Mouse (Mus musculus): ENCODE data around the gene Cysltr1. TPM values are rescaled to one million over a fixed set of nuclear protein-coding genes. Genes with fewer than 3 reads are reported as not detected.

The Cysltr1 gene
- total RNA-seq (2015; ENCODE audit: low replicate concordance) (1.4 and 1.7 TPM in 2 replicates), total RNA-seq (2017; ENCODE audit: low replicate concordance) (not detected in 2 replicates)

GRCm38 (mm10) chrX:106603386-106603785, at the start of gene Cysltr1:
Gene Cysltr1, minus strand, starts transcription at chrX:106603679.
- no peak for ATAC-seq (replicated peaks; ENCODE audit: low FRiP score, poor library complexity, severe bottlenecking)

DNA sequence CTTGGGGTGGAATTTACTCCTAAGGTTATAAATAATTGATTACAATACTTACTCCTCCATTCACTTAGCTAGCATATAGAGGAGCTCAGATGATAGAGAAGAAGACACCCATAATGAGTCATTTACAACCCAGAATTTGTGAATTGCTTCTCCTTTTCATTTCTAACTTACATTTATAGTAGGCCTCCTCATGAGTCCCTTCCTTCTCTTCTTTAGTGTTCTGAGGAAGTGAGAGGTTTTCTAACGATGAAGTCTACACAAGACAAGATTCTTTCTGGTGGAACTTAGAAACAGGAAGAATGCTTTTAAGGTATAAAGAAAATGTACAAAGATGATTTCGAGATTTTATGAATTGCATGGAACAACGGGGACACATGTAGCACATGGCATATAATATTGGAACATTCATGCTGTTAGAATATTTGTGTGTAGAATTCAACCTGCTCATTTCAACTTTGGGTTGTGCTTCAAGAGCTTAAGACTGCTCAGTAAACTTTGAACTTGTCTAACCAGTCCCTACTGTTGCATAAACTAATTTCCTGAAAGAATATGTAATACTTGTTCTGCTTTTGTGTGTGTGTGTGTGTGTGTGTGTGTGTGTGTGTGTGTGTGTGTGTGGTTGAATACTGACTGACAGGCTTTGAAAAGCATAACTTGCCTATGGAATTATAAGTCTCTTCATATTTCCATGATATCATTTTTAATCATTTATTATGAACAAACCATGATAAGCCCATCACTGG, 31.5 kb upstream of the Cysltr1 start:
- no peak for ATAC-seq (replicated peaks; ENCODE audit: low FRiP score, poor library complexity, severe bottlenecking)

GRCm38 (mm10) chrX:106633543-106633942, 30.1 kb upstream of the Cysltr1 start:
- ATAC-seq (replicated peaks; ENCODE audit: low FRiP score, poor library complexity, severe bottlenecking) = no peak

DNA sequence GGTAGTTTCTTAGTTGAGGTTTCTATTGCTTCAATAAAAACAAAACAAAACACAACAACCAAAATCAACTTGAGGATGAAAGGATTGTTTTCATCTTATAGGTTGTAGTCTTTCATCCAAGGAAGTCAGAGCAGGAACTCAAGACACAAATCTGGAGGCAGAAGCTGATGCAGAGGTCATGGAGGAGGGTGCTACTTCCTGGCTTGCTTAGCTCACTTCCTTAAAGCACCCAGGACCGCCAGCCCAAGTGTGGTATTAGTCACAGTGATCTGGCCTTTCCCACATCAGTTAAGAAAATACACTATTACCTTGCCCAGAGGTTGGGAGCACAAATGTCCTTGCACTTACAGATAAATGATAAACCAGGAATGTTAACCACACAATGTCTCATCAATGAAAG, 25.0 kb upstream of the Cysltr1 start:
- no peak for ATAC-seq (replicated peaks; ENCODE audit: low FRiP score, poor library complexity, severe bottlenecking)

GRCm38 (mm10) chrX:106623667-106624066, 20.2 kb upstream of the Cysltr1 start:
- no peak for ATAC-seq (replicated peaks; ENCODE audit: low FRiP score, poor library complexity, severe bottlenecking)

- ATAC-seq (replicated peaks; ENCODE audit: low FRiP score, poor library complexity, severe bottlenecking) = no peak
These were observed 19.0 kb upstream of the Cysltr1 start for GRCm38 (mm10) chrX:106622512-106622911.

- ATAC-seq (replicated peaks; ENCODE audit: low FRiP score, poor library complexity, severe bottlenecking) = no peak
These were observed 763 bp downstream of the Cysltr1 start for GRCm38 (mm10) chrX:106602574-106603258.

DNA sequence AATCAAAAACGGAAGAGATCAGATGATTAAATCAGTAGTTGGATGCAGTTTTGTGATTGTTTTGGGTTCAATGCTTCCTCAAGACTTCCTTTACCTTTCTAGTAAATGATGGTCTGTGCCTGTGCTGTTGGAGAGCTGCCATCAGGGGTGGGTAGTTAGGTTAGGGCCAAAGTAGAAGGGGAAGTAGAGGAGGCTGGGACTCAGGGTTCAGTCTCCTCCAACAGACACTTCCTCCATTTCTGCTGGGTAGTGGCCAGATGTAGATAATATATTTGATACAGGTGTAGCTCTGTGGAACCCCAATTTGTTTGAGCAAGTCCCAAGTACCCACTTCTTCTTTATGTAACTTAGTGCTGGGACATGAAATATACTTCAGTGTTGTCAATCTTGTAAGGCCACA, 7.6 kb downstream of the Cysltr1 start:
- ATAC-seq (replicated peaks; ENCODE audit: low FRiP score, poor library complexity, severe bottlenecking) = no peak

GRCm38 (mm10) chrX:106593914-106594313, 9.6 kb downstream of the Cysltr1 start:
- ATAC-seq (replicated peaks; ENCODE audit: low FRiP score, poor library complexity, severe bottlenecking) = no peak

DNA sequence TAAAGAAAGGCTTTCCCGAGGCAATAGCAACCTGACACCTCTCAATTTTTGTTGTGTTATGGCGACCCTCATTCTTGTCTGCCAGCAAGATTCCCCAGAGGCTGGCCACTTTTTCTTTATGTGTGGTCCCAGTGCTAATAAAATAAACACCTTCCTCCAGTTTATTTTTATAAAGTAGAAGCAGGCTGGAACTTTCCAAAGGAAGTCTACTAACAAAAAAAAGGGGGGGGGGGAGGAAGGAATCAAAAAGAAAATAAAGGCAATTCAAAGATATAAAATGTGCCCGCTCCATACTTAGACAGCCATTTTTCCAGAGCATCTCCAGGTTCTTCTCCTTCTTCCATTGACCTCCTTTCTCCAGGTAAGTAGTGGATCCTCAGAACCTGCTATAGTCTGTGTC, 20.6 kb downstream of the Cysltr1 start, which contains the start of gene Gm5127:
TSS of gene Gm5127 (plus strand) at position 301 of the 400 bp plus-strand sequence.
- ATAC-seq (replicated peaks; ENCODE audit: low FRiP score, poor library complexity, severe bottlenecking) = no peak

DNA sequence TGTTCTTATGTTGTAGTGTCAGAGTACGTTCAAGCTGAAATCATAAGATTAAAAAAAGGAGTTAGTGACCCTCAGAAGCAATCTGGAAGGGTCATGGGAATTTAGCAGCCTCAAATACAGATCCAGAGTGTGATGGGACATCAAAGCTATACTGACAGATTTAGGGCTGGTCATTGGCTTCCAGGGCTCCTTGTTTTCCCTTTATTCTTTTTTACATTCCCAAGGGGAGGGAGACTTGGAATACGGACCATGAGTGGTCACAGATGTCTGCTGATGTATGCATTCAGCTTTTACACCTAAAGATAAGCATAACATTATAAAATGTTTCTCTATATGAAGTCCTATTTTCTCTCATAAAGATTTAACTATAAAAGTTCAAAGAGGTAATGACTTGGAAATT, 21.3 kb downstream of the Cysltr1 start:
- no peak for ATAC-seq (replicated peaks; ENCODE audit: low FRiP score, poor library complexity, severe bottlenecking)

DNA sequence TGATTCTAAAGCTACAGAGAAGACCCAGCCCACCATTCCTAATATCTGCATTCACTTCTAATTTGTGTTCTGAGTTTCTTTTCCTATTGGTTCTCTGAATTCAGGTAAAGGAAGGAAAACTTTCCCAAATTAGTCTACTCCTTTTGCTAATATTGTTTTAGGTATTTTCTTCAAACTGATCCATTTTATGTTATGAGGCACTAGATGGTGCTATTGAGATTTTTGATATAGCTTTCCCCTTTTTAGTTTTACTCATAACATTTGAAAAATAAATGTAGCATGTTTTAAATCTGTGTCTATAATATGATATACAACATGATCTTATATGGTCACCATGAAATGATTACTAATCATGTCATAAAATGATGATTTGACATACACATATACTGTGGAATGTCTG, 23.1 kb downstream of the Cysltr1 start:
- no peak for ATAC-seq (replicated peaks; ENCODE audit: low FRiP score, poor library complexity, severe bottlenecking)

GRCm38 (mm10) chrX:106578966-106579365, 24.5 kb downstream of the Cysltr1 start:
- no peak for ATAC-seq (replicated peaks; ENCODE audit: low FRiP score, poor library complexity, severe bottlenecking)

DNA sequence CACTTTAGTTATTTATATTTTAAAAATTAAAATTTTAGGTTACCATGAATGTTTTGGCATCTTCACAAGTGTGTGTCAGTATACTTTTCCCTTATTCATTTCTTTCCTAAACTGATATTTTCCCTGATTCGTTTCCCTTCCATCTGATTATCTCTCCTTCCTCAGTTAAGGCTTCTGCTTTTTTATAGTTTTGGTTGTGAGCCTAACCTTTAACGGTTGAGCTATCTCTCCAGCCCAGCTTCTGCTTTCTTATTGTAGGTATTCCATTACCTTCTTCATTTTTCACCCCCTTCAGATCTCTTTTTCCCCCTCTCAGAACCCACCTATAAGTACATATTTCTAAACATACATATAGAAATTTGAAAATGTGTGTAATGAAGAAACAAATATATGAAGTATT, 48.0 kb downstream of the Cysltr1 start:
- no peak for ATAC-seq (replicated peaks; ENCODE audit: low FRiP score, poor library complexity, severe bottlenecking)

DNA sequence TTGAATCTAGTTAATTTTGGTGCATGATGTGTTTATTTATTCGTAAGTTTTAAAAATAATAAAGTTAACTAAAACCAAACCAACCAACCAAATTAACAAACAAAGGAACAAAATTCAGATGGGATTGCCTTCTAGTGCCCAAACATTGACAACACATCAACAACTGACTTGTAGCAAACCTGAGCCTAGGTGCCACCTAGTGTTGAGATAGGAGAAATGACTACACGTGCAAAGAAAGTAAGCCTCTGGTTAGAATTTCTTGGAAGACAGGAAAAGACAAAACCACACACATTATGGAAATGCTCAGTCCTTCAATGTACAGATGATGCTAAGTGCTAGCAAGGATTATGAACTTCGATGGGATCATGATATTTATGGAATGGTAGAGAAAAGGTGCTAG, 67.1 kb downstream of the Cysltr1 start:
- no peak for ATAC-seq (replicated peaks; ENCODE audit: low FRiP score, poor library complexity, severe bottlenecking)

Other genes with a start within 250 kb of the Cysltr1 start
- gene Fndc3c1, start 118.3 kb downstream of the Cysltr1 start, total RNA-seq (2015; ENCODE audit: low replicate concordance) = not detected in 2 replicates
- not detected in 2 replicates for gene Fndc3c1, start 118.3 kb downstream of the Cysltr1 start, total RNA-seq (2017; ENCODE audit: low replicate concordance)
- not detected in 2 replicates for gene Gm5127, start 20.5 kb downstream of the Cysltr1 start, total RNA-seq (2015; ENCODE audit: low replicate concordance)
- not detected in 2 replicates for gene Gm5127, start 20.5 kb downstream of the Cysltr1 start, total RNA-seq (2017; ENCODE audit: low replicate concordance)
- not detected in 2 replicates for gene Rtl3, start 237.0 kb upstream of the Cysltr1 start, total RNA-seq (2015; ENCODE audit: low replicate concordance)
- not detected in 2 replicates for gene Rtl3, start 237.0 kb upstream of the Cysltr1 start, total RNA-seq (2017; ENCODE audit: low replicate concordance)